Mouse (Mus musculus) midbrain, embryonic 11.5 days (tissue): Measurements from ENCODE around the gene Ndufs5. TPM values are rescaled to one million over a fixed set of nuclear protein-coding genes. Genes with fewer than 3 reads are reported as not detected.

Experiments used
- ATAC-seq: fragments of 200-750 bp; cut with Nextera tagmentation; 2 replicates; pipeline ENCODE4 v1.8.0; 2017; ENCODE audit warnings: moderate TSS enrichment, moderate library complexity; ENCODE audit not compliant: low FRiP score
- DNase-seq: peaks from one replicate; pipeline ENCODE4 v3.0.0; 2015; ENCODE audit warnings: low spot score; ENCODE audit errors: missing footprints
- H3K27ac ChIP-seq: fragments of 300-500 bp; sonication (generic); 2 replicates; pipeline ENCODE4 v1.5.1; 2014; ENCODE audit warnings: low read depth, low read length
- H3K27me3 ChIP-seq: fragments of 300-500 bp; sonication (generic); 2 replicates; pipeline ENCODE4 v1.6.1; 2014; ENCODE audit warnings: mild to moderate bottlenecking, low read length, moderate library complexity, mixed read lengths; ENCODE audit not compliant: control insufficient read depth, insufficient read depth
- H3K36me3 ChIP-seq: fragments of 300-500 bp; sonication (generic); 2 replicates; pipeline ENCODE4 v1.6.1; 2014; ENCODE audit warnings: mild to moderate bottlenecking, low read length, moderate library complexity, mixed read lengths; ENCODE audit not compliant: control insufficient read depth, insufficient read depth
- H3K4me1 ChIP-seq: fragments of 300-500 bp; sonication (generic); 2 replicates; pipeline ENCODE4 v1.6.1; 2014; ENCODE audit warnings: low read length; ENCODE audit not compliant: control insufficient read depth, insufficient read depth
- H3K4me2 ChIP-seq: fragments of 300-500 bp; sonication (generic); 2 replicates; pipeline ENCODE4 v1.6.1; 2014; ENCODE audit warnings: mild to moderate bottlenecking, moderate library complexity
- H3K4me3 ChIP-seq: fragments of 300-500 bp; sonication (generic); 2 replicates; pipeline ENCODE4 v1.5.1; 2014; ENCODE audit warnings: low read depth, low read length
- H3K9ac ChIP-seq: fragments of 300-500 bp; sonication (generic); 2 replicates; pipeline ENCODE4 v1.6.1; 2014; ENCODE audit warnings: low read length
- H3K9me3 ChIP-seq: fragments of 300-500 bp; sonication (generic); 2 replicates; pipeline ENCODE4 v1.6.1; 2016; ENCODE audit warnings: low read length; ENCODE audit not compliant: control insufficient read depth
- WGBS: fragments of 180-500 bp; shearing (Covaris S2); extraction: QIAGEN DNeasy Blood & Tissue Kit; methylation state at CpG from one replicate; pipeline ENCODE4 v1.1.7; 2014; 5-methylcytosine and 5-hydroxymethylcytosine counted together
- polyA plus RNA-seq: library from polyadenylated mRNA; unstranded; fragments of >200 nt; fragmentation: Nextera tagmentation; extraction: Ambion mirVana; gene quantifications from 2 replicates; pipeline ENCODE4 v1.2.1, GENCODE M21; 2014

Gene Ndufs5
- polyA plus RNA-seq = 301 and 315 TPM in 2 replicates

GRCm38 (mm10) chr4:123717574-123718433, at the start of gene Ndufs5:
Ndufs5 (minus strand) TSS chr4:123718202.
- whole genome bisulfite sequencing = under 1% methylated on average over 40 of the region's 40 CpGs
- DNase-seq (peak; percentile 100), ATAC-seq (peak; percentile 97)
- H3K9me3 ChIP-seq = no peaks in the 10 kb centered on the region
- H3K4me2 ChIP-seq = peak within 1 kb of the TSS; percentile 66
- peak within 1 kb of the TSS; percentile 65 for H3K4me3 ChIP-seq
- H3K9ac ChIP-seq = peak within 1 kb of the TSS; percentile 86
- H3K27me3 ChIP-seq = no peaks in the 10 kb centered on the region
- no peak within 1 kb of the TSS; the same call in 1 of the 2 replicates for H3K27ac ChIP-seq
- H3K4me1 ChIP-seq = peaks cover 6% of the 10 kb centered on the region
- H3K36me3 ChIP-seq = peaks cover 2% of the 10 kb centered on the region; the same call in 1 of the 2 replicates

- Histone ChIP-seq H3K36me3 (no peaks in the 10 kb centered on the region), H3K9ac (no peak overlapping the region), H3K9me3 (no peaks in the 10 kb centered on the region), H3K27me3 (no peaks in the 10 kb centered on the region), H3K4me3 (no peak overlapping the region), H3K27ac (no peak overlapping the region), H3K4me1 (no peaks in the 10 kb centered on the region), H3K4me2 (no peak overlapping the region)
- DNase-seq (no peak), ATAC-seq (no peak)
- 84% methylated on average over 6 of the region's 6 CpGs for WGBS
Measured at GRCm38 (mm10) chr4:123765071-123765470, 47.1 kb upstream of the Ndufs5 start.

- ATAC-seq = no peak
- 62% methylated on average over 4 of the region's 4 CpGs for WGBS
- Histone ChIP-seq H3K27ac (no peak overlapping the region), H3K4me1 (no peaks in the 10 kb centered on the region), H3K9ac (no peak overlapping the region), H3K4me3 (no peak overlapping the region), H3K4me2 (no peak overlapping the region), H3K9me3 (no peaks in the 10 kb centered on the region), H3K36me3 (no peaks in the 10 kb centered on the region), H3K27me3 (no peaks in the 10 kb centered on the region)
- no peak for DNase-seq
Measured at GRCm38 (mm10) chr4:123758306-123758705, 40.3 kb upstream of the Ndufs5 start.

GRCm38 (mm10) chr4:123750707-123751312, 32.8 kb upstream of the Ndufs5 start:
- H3K27me3 ChIP-seq = no peaks in the 10 kb centered on the region
- H3K9ac ChIP-seq = peak overlapping the region; percentile 54; the same call in 1 of the 2 replicates
- H3K4me2 ChIP-seq = peak overlapping the region; percentile 56
- H3K4me3 ChIP-seq = peak overlapping the region; percentile 98
- H3K36me3 ChIP-seq = no peaks in the 10 kb centered on the region
- ATAC-seq (no peak), DNase-seq (peak; percentile 88)
- WGBS = 2% methylated on average over 8 of the region's 8 CpGs
- H3K27ac ChIP-seq = no peak overlapping the region
- no peaks in the 10 kb centered on the region for H3K9me3 ChIP-seq
- peaks cover 13% of the 10 kb centered on the region for H3K4me1 ChIP-seq

GRCm38 (mm10) chr4:123750152-123750651, 32.2 kb upstream of the Ndufs5 start, which contains the start of gene Akirin1:
Akirin1 (minus strand) TSS chr4:123750345.
- H3K36me3 ChIP-seq = no peaks in the 10 kb centered on the region
- H3K27ac ChIP-seq = peak within 1 kb of the TSS; percentile 89
- peak within 1 kb of the TSS; percentile 62 for H3K4me2 ChIP-seq
- WGBS = 0% methylated on average over 42 of the region's 46 CpGs
- H3K27me3 ChIP-seq = no peaks in the 10 kb centered on the region
- peaks cover 13% of the 10 kb centered on the region for H3K4me1 ChIP-seq
- peak within 1 kb of the TSS; percentile 98 for H3K4me3 ChIP-seq
- ATAC-seq (peak; percentile 98), DNase-seq (peak; percentile 100)
- H3K9ac ChIP-seq = peak within 1 kb of the TSS; percentile 91
- H3K9me3 ChIP-seq = no peaks in the 10 kb centered on the region

GRCm38 (mm10) chr4:123749484-123750130, 31.6 kb upstream of the Ndufs5 start:
- ATAC-seq = peak; percentile 82
- H3K4me2 ChIP-seq = peak overlapping the region; percentile 62
- under 1% methylated on average over 52 of the region's 55 CpGs for WGBS
- no peaks in the 10 kb centered on the region for H3K27me3 ChIP-seq
- H3K9me3 ChIP-seq = no peaks in the 10 kb centered on the region
- H3K9ac ChIP-seq = peak overlapping the region; percentile 91
- H3K36me3 ChIP-seq = no peaks in the 10 kb centered on the region
- peak overlapping the region; percentile 89 for H3K27ac ChIP-seq
- peak overlapping the region; percentile 98 for H3K4me3 ChIP-seq
- DNase-seq = peak; percentile 94
- peaks cover 13% of the 10 kb centered on the region for H3K4me1 ChIP-seq

GRCm38 (mm10) chr4:123748726-123749415, 30.9 kb upstream of the Ndufs5 start:
- Histone ChIP-seq H3K9me3 (no peaks in the 10 kb centered on the region), H3K4me3 (peak overlapping the region; percentile 98), H3K36me3 (no peaks in the 10 kb centered on the region), H3K27ac (no peak overlapping the region), H3K9ac (peak overlapping the region; percentile 91), H3K27me3 (no peaks in the 10 kb centered on the region), H3K4me1 (peaks cover 13% of the 10 kb centered on the region), H3K4me2 (peak overlapping the region; percentile 62)
- ATAC-seq (no peak), DNase-seq (no peak)
- WGBS = 22% methylated on average over 10 of the region's 10 CpGs

GRCm38 (mm10) chr4:123745221-123745775, 27.3 kb upstream of the Ndufs5 start:
- no peak overlapping the region for H3K9ac ChIP-seq
- no peak for ATAC-seq
- DNase-seq = no peak
- no peak overlapping the region for H3K27ac ChIP-seq
- H3K4me3 ChIP-seq = no peak overlapping the region
- no peaks in the 10 kb centered on the region for H3K27me3 ChIP-seq
- H3K36me3 ChIP-seq = no peaks in the 10 kb centered on the region; the same call in 1 of the 2 replicates
- no peak overlapping the region for H3K4me2 ChIP-seq
- no peaks in the 10 kb centered on the region for H3K9me3 ChIP-seq
- 93% methylated on average over 4 of the region's 4 CpGs for WGBS
- H3K4me1 ChIP-seq = peaks cover 10% of the 10 kb centered on the region
